Mouse (Mus musculus): Measurements from ENCODE around the gene Ros1. TPM values are rescaled to one million over a fixed set of nuclear protein-coding genes. Genes with fewer than 3 reads are reported as not detected.

Ros1 gene
- polyA plus RNA-seq, 1 experiment = not detected

DNA sequence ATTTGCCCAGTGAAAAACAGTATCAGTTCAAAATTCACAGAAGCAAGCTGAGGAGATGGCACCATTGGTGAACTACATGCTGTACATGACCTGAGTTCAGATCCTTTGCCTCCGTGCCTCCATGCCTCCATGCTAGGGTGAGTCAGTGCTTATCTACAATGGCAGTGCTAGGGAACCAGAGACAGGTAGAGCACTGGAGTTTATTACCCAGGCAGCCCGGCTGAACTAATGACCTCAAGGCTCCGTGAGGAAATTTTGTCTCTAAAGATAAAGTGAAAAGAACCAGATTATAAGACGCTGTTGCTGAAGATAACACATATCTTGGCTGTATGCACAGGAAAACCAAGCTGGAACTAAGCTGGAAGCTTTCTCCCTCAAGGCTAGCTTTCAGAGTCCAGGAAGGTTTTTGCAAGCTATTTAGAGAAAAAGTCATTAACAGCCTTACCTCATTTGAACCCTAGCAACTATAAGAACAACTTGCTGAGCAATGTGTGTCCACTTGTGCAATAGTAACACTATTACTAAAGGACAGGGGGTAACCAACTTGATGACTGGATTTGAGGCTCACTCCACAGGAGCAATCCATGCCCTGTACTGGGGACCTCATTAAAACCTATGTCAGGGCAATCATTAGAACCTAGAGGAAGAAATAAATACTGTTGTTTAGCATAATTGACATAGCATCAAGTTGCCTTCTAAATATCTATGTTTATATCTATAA lies 61.5 kb downstream of the Ros1 start:
- no peak for TF ChIP-seq POLR2A (IDR thresholded peaks at IDR 0.05; ENCODE audit: borderline replicate concordance, extremely low read depth, insufficient read depth, insufficient read length, poor library complexity, severe bottlenecking)
- TF ChIP-seq CTCF (IDR thresholded peaks at IDR 0.05; ENCODE audit: borderline replicate concordance, extremely low read depth, insufficient read depth, insufficient read length) = no peak
- DNase-seq (ENCODE audit: low read depth) = no peak

DNA sequence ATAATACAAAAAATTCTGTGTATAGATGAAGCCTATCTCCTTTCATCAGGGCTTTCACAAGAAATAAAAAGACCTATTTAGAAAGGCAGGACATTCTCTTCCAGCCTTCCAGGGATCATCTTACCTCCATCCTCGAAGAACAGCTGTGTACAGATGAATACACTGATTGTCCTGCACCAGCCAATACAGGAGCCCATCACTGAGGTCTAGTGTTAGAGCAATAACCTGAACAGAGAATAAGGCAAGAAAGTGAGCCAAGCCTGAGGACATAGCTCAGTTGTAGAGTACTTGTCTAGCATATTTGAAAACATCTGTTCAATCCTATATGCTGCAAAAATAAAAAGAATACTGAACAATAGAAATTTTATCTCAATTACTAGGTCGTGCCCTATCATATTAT lies 64.3 kb downstream of the Ros1 start:
- no peak for DNase-seq (ENCODE audit: low read depth)
- TF ChIP-seq POLR2A (IDR thresholded peaks at IDR 0.05; ENCODE audit: borderline replicate concordance, extremely low read depth, insufficient read depth, insufficient read length, poor library complexity, severe bottlenecking) (no peak), CTCF (IDR thresholded peaks at IDR 0.05; ENCODE audit: borderline replicate concordance, extremely low read depth, insufficient read depth, insufficient read length) (no peak)

DNA sequence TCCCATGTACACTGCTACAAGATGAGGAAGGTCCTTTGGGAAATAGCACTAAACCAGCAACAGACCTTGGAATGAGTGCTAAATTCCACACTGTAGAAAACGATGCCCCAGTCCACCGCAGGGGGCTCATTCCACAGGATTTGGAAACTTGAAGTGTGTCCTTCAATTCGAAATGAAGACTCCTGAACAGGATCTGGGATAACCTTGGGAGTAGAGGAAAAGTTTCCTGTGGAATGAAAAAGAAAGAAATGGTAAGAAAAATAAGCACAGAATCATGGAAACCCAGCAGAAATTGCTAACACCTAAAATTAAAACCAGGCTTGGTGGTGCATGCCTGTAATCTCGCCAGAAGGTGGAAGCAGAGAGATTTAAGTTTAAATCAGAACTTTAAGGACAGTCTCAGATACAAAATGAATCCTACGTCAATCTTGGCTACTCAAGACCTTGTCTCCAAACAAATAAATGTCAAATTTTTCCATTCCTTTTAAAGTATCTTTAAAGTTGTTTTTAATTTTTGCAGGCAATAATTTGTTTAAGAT lies 66.1 kb downstream of the Ros1 start:
- TF ChIP-seq CTCF (IDR thresholded peaks at IDR 0.05; ENCODE audit: borderline replicate concordance, extremely low read depth, insufficient read depth, insufficient read length) (peak; percentile 15; the same call in 1 of the 2 replicates), POLR2A (IDR thresholded peaks at IDR 0.05; ENCODE audit: borderline replicate concordance, extremely low read depth, insufficient read depth, insufficient read length, poor library complexity, severe bottlenecking) (no peak)

DNA sequence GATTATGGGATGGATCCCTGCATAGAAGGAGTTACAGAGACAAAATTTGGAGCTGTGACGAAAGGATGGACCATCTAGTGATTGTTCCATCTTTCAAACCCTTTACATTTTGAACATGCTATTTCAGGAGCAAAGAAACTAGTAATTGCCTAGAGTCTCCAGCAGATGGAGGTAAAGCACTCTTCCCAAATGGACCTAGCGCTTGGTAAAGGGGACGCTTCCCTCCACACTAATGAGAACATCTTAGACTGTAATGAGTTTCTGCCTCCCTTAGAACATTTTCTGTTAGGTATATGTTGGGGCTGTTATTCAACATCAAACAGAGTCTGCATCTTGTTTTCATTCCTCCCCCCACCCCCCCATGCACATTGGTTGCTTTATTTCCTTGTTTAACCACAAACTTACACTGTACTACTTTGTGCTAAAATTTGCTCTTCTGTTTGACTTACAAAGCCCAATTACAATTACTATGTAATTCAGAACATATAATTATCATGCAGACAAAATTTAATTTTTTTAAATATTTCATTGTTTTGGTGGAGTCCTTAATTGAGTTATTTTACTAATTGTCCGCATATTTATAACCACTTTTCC lies 88.8 kb downstream of the Ros1 start:
- DNase-seq (ENCODE audit: low read depth) = peak; percentile 83
- peak; percentile 69; the same call in 1 of the 2 replicates for TF ChIP-seq CTCF (IDR thresholded peaks at IDR 0.05; ENCODE audit: borderline replicate concordance, extremely low read depth, insufficient read depth, insufficient read length)
- TF ChIP-seq POLR2A (IDR thresholded peaks at IDR 0.05; ENCODE audit: borderline replicate concordance, extremely low read depth, insufficient read depth, insufficient read length, poor library complexity, severe bottlenecking) = no peak

More for the DNA sequence above, 66.1 kb downstream of the Ros1 start:
- DNase-seq (ENCODE audit: low read depth) = peak; percentile 30

DNA sequence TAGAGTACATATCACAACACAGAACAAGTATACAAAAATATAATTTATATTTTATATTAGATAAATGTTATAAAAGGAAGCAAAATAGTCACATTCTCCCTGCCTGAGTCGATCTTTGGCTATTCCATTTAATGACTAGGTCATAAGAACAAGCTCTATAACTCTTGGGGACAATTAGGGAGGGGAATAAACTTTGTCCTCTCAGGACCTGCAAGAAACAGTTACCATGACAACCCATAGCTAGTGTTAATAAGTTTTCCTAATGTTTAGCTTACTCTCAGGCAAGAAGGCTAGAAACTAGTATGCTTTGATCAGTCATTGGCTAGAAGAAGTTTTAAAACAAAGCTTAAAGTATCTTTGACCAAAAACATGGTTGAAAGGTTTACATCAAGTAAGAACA lies 93.8 kb downstream of the Ros1 start:
- TF ChIP-seq CTCF (IDR thresholded peaks at IDR 0.05; ENCODE audit: borderline replicate concordance, extremely low read depth, insufficient read depth, insufficient read length) = no peak
- TF ChIP-seq POLR2A (IDR thresholded peaks at IDR 0.05; ENCODE audit: borderline replicate concordance, extremely low read depth, insufficient read depth, insufficient read length, poor library complexity, severe bottlenecking) = no peak
- no peak for DNase-seq (ENCODE audit: low read depth)

DNA sequence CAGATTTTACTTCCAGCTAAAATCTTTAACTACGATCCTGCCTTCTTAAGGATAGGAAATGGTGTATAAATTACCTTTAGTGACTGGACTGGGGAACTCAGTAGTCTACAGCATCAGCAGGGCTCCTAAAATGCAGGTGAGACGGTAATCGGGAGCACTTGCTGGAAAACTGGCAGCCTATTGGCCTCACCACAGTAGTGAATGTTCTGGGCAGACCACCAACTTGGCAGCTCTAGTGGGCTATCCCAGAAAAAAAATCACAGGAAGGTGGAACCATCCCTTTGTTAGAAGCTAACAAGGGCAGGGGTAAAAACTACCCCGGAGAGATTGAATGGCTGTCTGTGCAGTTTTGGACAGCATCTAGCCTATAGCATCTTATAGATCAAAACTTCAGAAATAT lies 102.9 kb downstream of the Ros1 start:
- no peak for TF ChIP-seq POLR2A (IDR thresholded peaks at IDR 0.05; ENCODE audit: borderline replicate concordance, extremely low read depth, insufficient read depth, insufficient read length, poor library complexity, severe bottlenecking)
- no peak for TF ChIP-seq CTCF (IDR thresholded peaks at IDR 0.05; ENCODE audit: borderline replicate concordance, extremely low read depth, insufficient read depth, insufficient read length)
- peak; percentile 37 for DNase-seq (ENCODE audit: low read depth)

DNA sequence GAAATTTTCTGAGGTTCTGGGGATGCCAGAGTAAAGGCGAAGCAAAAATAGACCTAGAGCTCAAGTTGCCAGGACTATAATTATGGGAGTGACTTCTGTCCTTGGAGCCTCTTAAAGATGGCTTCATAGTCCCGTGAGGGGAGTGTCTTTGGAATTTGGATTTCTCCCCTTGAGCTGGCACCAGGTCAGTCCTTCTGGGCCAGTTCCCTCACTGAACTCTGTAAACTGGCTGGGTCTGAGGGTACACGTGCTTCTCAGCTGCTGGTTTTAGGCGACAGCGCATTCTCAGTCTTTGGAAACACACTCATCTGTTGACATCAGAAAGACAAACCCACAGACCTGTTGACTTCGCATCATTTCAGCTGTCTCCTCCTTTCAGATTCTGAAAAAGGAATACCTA lies 108.4 kb downstream of the Ros1 start:
- TF ChIP-seq CTCF (IDR thresholded peaks at IDR 0.05; ENCODE audit: borderline replicate concordance, extremely low read depth, insufficient read depth, insufficient read length) = no peak
- no peak for TF ChIP-seq POLR2A (IDR thresholded peaks at IDR 0.05; ENCODE audit: borderline replicate concordance, extremely low read depth, insufficient read depth, insufficient read length, poor library complexity, severe bottlenecking)
- no peak for DNase-seq (ENCODE audit: low read depth)

DNA sequence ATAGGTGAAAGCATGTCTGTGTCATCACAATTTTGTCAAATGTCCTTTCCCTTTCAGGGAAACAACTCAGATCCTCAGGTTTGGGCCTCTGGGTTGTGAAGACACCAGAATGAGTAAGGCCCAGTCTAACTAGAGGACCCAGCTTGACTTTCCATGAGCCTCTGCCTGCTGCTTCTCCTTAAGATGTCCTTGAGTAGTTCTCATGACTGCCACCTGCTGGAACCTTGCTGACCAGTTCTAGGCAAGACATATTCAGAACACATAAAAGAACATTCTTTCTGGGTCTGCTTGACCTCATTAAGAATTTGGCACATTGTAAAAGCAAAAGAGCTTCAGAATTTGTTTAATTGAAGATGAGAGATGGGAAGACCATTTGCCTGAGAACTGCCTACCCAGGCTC lies 122.6 kb downstream of the Ros1 start:
- peak; percentile 80 for DNase-seq (ENCODE audit: low read depth)
- TF ChIP-seq CTCF (IDR thresholded peaks at IDR 0.05; ENCODE audit: borderline replicate concordance, extremely low read depth, insufficient read depth, insufficient read length) (peak; percentile 56; the same call in 1 of the 2 replicates), POLR2A (IDR thresholded peaks at IDR 0.05; ENCODE audit: borderline replicate concordance, extremely low read depth, insufficient read depth, insufficient read length, poor library complexity, severe bottlenecking) (no peak)

DNA sequence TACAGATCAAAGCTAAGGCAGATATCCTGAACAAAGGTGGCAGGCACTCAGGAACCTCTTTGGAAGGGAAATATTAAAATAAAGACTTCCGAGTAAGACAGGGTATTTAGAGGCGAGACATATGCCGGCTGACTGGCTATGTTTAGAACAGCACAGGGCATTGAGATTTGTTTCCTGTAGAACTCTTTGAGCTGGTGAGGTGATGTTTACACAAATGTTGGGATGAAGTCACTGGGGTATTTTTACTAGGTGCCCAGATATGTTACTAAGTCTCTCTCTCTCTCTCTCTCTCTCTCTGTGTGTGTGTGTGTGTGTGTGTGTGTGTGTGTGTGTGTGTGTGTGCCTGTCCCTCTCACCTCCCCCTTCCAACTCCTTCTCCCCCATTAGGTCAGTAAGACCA lies 146.8 kb downstream of the Ros1 start:
- no peak for TF ChIP-seq POLR2A (IDR thresholded peaks at IDR 0.05; ENCODE audit: borderline replicate concordance, extremely low read depth, insufficient read depth, insufficient read length, poor library complexity, severe bottlenecking)
- TF ChIP-seq CTCF (IDR thresholded peaks at IDR 0.05; ENCODE audit: borderline replicate concordance, extremely low read depth, insufficient read depth, insufficient read length) = no peak
- DNase-seq (ENCODE audit: low read depth) = no peak

DNA sequence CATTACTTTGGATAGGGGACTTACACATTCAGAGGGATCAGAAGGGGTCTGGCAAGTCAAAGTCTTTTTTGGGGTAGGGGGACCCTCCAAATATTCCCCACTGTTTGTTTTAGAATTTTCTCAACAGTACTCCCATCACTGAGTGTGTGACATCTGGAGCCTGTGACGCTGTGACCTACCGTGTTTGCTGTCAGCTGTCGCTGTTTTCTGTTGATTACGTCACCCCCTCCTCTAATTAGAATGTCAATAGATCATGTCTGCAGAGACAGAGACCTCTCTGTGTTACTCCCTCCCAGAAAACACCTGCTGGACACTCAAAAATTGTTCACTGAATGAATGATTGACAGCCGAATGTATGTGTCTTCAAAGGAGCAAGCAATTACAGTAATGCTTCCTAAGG lies 152.0 kb downstream of the Ros1 start:
- TF ChIP-seq POLR2A (IDR thresholded peaks at IDR 0.05; ENCODE audit: borderline replicate concordance, extremely low read depth, insufficient read depth, insufficient read length, poor library complexity, severe bottlenecking) = no peak
- no peak for TF ChIP-seq CTCF (IDR thresholded peaks at IDR 0.05; ENCODE audit: borderline replicate concordance, extremely low read depth, insufficient read depth, insufficient read length)
- no peak for DNase-seq (ENCODE audit: low read depth)

DNA sequence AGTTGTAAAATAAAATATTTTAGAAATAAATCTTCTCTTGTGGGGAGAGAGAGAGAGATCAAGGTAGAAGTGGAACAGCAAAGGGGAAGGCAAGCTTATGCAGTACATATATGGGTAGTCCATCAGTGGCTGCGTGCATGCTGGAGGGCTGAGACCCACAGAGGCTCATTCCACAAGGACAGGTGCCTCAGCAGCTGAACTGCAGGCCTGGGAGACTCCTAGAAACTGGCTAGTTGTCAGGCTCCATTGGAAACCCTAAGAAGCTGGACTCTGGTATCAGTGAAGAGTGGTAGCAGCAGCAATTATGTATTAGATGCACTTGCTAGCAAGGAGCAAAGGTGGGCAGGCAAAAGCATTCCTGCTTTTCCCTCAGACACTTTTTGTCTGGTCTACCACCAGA lies 155.7 kb downstream of the Ros1 start:
- TF ChIP-seq POLR2A (IDR thresholded peaks at IDR 0.05; ENCODE audit: borderline replicate concordance, extremely low read depth, insufficient read depth, insufficient read length, poor library complexity, severe bottlenecking) (no peak), CTCF (IDR thresholded peaks at IDR 0.05; ENCODE audit: borderline replicate concordance, extremely low read depth, insufficient read depth, insufficient read length) (no peak)
- no peak for DNase-seq (ENCODE audit: low read depth)

Measured in brain, embryonic 14.5 days (tissue).